Mouse (Mus musculus) stomach, postnatal 0 days (tissue): ENCODE data around the gene Zfp526. TPM values are rescaled to one million over a fixed set of nuclear protein-coding genes. Genes with fewer than 3 reads are reported as not detected.

ENCODE experiments used
- ATAC-seq: fragments of 200-750 bp; cut with Nextera tagmentation; 2 replicates; pipeline ENCODE4 v1.8.0; 2017; ENCODE audit not compliant: low FRiP score, low TSS enrichment
- DNase-seq: peaks from one replicate; pipeline ENCODE4 v3.0.0-alpha.2; 2016; ENCODE audit warnings: low spot score
- H3K27ac ChIP-seq: fragments of 300-500 bp; sonication (generic); replicated peaks from 2 replicates; pipeline ENCODE4 v1.5.1; 2014; ENCODE audit warnings: mild to moderate bottlenecking, control low read depth
- H3K27me3 ChIP-seq: fragments of 300-500 bp; sonication (generic); 2 replicates; pipeline ENCODE4 v1.6.1; 2014; ENCODE audit warnings: low read length; ENCODE audit not compliant: control insufficient read depth, insufficient read depth
- H3K36me3 ChIP-seq: fragments of 300-500 bp; sonication (generic); 2 replicates; pipeline ENCODE4 v1.6.1; 2014; ENCODE audit warnings: low read length, mixed read lengths; ENCODE audit not compliant: control insufficient read depth, insufficient read depth
- H3K4me1 ChIP-seq: fragments of 300-500 bp; sonication (generic); replicated peaks from 2 replicates; pipeline ENCODE4 v1.6.1; 2014; ENCODE audit warnings: antibody characterized with exemption; ENCODE audit not compliant: control insufficient read depth, insufficient read depth
- H3K4me2 ChIP-seq: fragments of 300-500 bp; sonication (generic); replicated peaks from 2 replicates; pipeline ENCODE4 v1.6.1; 2014; ENCODE audit warnings: low read depth, mild to moderate bottlenecking, control low read depth, moderate library complexity
- H3K4me3 ChIP-seq: fragments of 300-500 bp; sonication (generic); 2 replicates; pipeline ENCODE4 v1.5.1; 2014; ENCODE audit warnings: low read depth, low read length, control low read depth
- H3K9ac ChIP-seq: fragments of 300-500 bp; sonication (generic); 2 replicates; pipeline ENCODE4 v1.6.1; 2014; ENCODE audit warnings: mild to moderate bottlenecking, low read length, control low read depth, mixed read lengths
- H3K9me3 ChIP-seq: fragments of 300-500 bp; sonication (generic); 2 replicates; pipeline ENCODE4 v1.6.1; 2016; ENCODE audit warnings: low read length; ENCODE audit not compliant: control insufficient read depth
- CTCF ChIP-seq: IDR thresholded peaks from 2 replicates; pipeline ENCODE4 v1.5.1; 2016; ENCODE audit warnings: antibody characterized with exemption, low read depth, mild to moderate bottlenecking, moderate library complexity
- EP300 ChIP-seq: optimal IDR thresholded peaks from 2 replicates; pipeline ENCODE3; 2016; ENCODE audit warnings: antibody characterized with exemption
- WGBS: fragments of 180-500 bp; shearing (Covaris S2); extraction: QIAGEN DNeasy Blood & Tissue Kit; methylation state at CpG from one replicate; pipeline ENCODE4 v1.1.7; 2014; 5-methylcytosine and 5-hydroxymethylcytosine counted together
- polyA plus RNA-seq: library from polyadenylated mRNA; unstranded; fragments of >200 nt; fragmentation: Nextera tagmentation; extraction: Ambion mirVana; gene quantifications from 2 replicates; pipeline ENCODE4 v1.2.1, GENCODE M21; 2015

The Zfp526 gene
- polyA plus RNA-seq, 1 experiment from 2014 or later: 1.1 TPM

GRCm38 (mm10) chr7:25233061-25233460, 11.8 kb downstream of the Zfp526 start:
- Histone ChIP-seq H3K4me3 (no peak overlapping the region), H3K9ac (no peak overlapping the region), H3K27me3 (no peaks in the 10 kb centered on the region), H3K4me1 (no peaks in the 10 kb centered on the region), H3K36me3 (peaks cover 13% of the 10 kb centered on the region), H3K27ac (no peak overlapping the region), H3K9me3 (no peaks in the 10 kb centered on the region), H3K4me2 (no peak overlapping the region)
- TF ChIP-seq CTCF (no peak), EP300 (no peak)
- ATAC-seq (no peak), DNase-seq (no peak)
- 70% methylated on average over 2 of the region's 2 CpGs for WGBS

GRCm38 (mm10) chr7:25235526-25235925, 14.3 kb downstream of the Zfp526 start:
- 86% methylated on average over 5 of the region's 5 CpGs for WGBS
- H3K9me3 ChIP-seq: no peaks in the 10 kb centered on the region

GRCm38 (mm10) chr7:25237249-25238014, 16.2 kb downstream of the Zfp526 start, which contains the start of gene Gsk3a:
Gene Gsk3a (minus strand): TSS chr7:25237851.
- 0% methylated on average over 59 of the region's 76 CpGs for WGBS
- H3K9me3 ChIP-seq: no peaks in the 10 kb centered on the region
- peak within 1 kb of the TSS; percentile 96 for H3K4me3 ChIP-seq
- peak; percentile 98 for DNase-seq
- peak within 1 kb of the TSS; percentile 83 for H3K4me2 ChIP-seq
- peak within 1 kb of the TSS; percentile 98 for H3K9ac ChIP-seq
- peaks cover 7% of the 10 kb centered on the region for H3K36me3 ChIP-seq
- H3K27me3 ChIP-seq: no peaks in the 10 kb centered on the region
- TF ChIP-seq CTCF (no peak), EP300 (no peak)
- H3K4me1 ChIP-seq: no peaks in the 10 kb centered on the region; the same call in 1 of the 2 replicates
- peak; percentile 88 for ATAC-seq
- peak within 1 kb of the TSS; percentile 86 for H3K27ac ChIP-seq

More at GRCm38 (mm10) chr7:25235526-25235925, 14.3 kb downstream of the Zfp526 start:
- ATAC-seq (no peak), DNase-seq (no peak)
- no peak overlapping the region for H3K4me3 ChIP-seq
- peaks cover 13% of the 10 kb centered on the region for H3K36me3 ChIP-seq
- no peak overlapping the region for H3K9ac ChIP-seq
- TF ChIP-seq EP300: no peak
- H3K27me3 ChIP-seq: no peaks in the 10 kb centered on the region
- H3K4me2 ChIP-seq: no peak overlapping the region
- no peaks in the 10 kb centered on the region; the same call in 1 of the 2 replicates for H3K4me1 ChIP-seq
- no peak overlapping the region for H3K27ac ChIP-seq

- H3K4me3 ChIP-seq: peak overlapping the region; percentile 96
- H3K4me2 ChIP-seq: peak overlapping the region; percentile 83
- WGBS: under 1% methylated on average over 23 of the region's 23 CpGs
- TF ChIP-seq EP300 (no peak), CTCF (no peak)
- peak; percentile 90 for ATAC-seq
- no peaks in the 10 kb centered on the region; the same call in 1 of the 2 replicates for H3K4me1 ChIP-seq
- H3K27ac ChIP-seq: peak overlapping the region; percentile 86
- H3K9ac ChIP-seq: no peak overlapping the region
- peak; percentile 93 for DNase-seq
- peaks cover under 1% of the 10 kb centered on the region; the same call in 1 of the 2 replicates for H3K36me3 ChIP-seq
- H3K27me3 ChIP-seq: no peaks in the 10 kb centered on the region
- no peaks in the 10 kb centered on the region for H3K9me3 ChIP-seq
Observed at GRCm38 (mm10) chr7:25238015-25238706, 16.9 kb downstream of the Zfp526 start.

- H3K9ac ChIP-seq: peak overlapping the region; percentile 35; the same call in 1 of the 2 replicates
- H3K27ac ChIP-seq: peak overlapping the region; percentile 86
- no peaks in the 10 kb centered on the region; the same call in none of the 2 replicates for H3K36me3 ChIP-seq
- peak overlapping the region; percentile 83 for H3K4me2 ChIP-seq
- H3K4me1 ChIP-seq: no peaks in the 10 kb centered on the region; the same call in 1 of the 2 replicates
- DNase-seq: peak; percentile 87
- peak overlapping the region; percentile 96 for H3K4me3 ChIP-seq
- ATAC-seq: peak; percentile 66
- WGBS: 2% methylated on average over 30 of the region's 30 CpGs
- TF ChIP-seq EP300: no peak
- peak; percentile 91 for TF ChIP-seq CTCF
- no peaks in the 10 kb centered on the region for H3K9me3 ChIP-seq
- no peaks in the 10 kb centered on the region for H3K27me3 ChIP-seq
Observed at GRCm38 (mm10) chr7:25238829-25239623, 17.8 kb downstream of the Zfp526 start.
